Mouse (Mus musculus) ES-E14 (cell line): ENCODE results near the gene Ebf3. TPM values are rescaled to one million over a fixed set of nuclear protein-coding genes. Genes with fewer than 3 reads are reported as not detected.

Experiments
- DNase-seq: peaks from one replicate; pipeline ENCODE4 v3.0.0-alpha.2; 2013; ENCODE audit warnings: low read depth, low spot score
- H3K27ac ChIP-seq: 2 replicates; pipeline ENCODE4 v1.5.1; 2012; ENCODE audit warnings: low read depth, mild to moderate bottlenecking, low read length, moderate library complexity, mixed read lengths; ENCODE audit not compliant: poor library complexity, insufficient read depth, severe bottlenecking
- H3K36me3 ChIP-seq: 2 replicates; pipeline ENCODE4 v1.6.1; 2012; ENCODE audit warnings: mild to moderate bottlenecking, low read length, moderate library complexity, mixed read lengths; ENCODE audit not compliant: control insufficient read depth, poor library complexity, insufficient read depth, severe bottlenecking
- H3K4me1 ChIP-seq, 2 experiments: fragments of 150-350 bp in 1 of 2; sonication (generic) in 1 of 2; 2 replicates each; pipeline ENCODE4 v1.6.1; 2012; ENCODE audit warnings: low read length in 2 of 2, mild to moderate bottlenecking in 1 of 2, mixed read lengths in 1 of 2; ENCODE audit not compliant: control insufficient read depth in 2 of 2, insufficient read depth in 2 of 2, poor library complexity in 1 of 2
- H3K4me3 ChIP-seq, 2 experiments: fragments of 150-350 bp in 1 of 2; sonication (generic) in 1 of 2; 2 replicates each; pipeline ENCODE4 v1.5.1; 2012; ENCODE audit warnings: low read length in 2 of 2, low read depth in 1 of 2, mild to moderate bottlenecking in 1 of 2, mixed read lengths in 1 of 2; ENCODE audit not compliant: insufficient read depth in 1 of 2, poor library complexity in 1 of 2, severe bottlenecking in 1 of 2
- H3K9ac ChIP-seq: 2 replicates; pipeline ENCODE4 v1.6.1; 2012; ENCODE audit warnings: low read depth, mild to moderate bottlenecking, low read length, mixed read lengths; ENCODE audit not compliant: poor library complexity, insufficient read depth, severe bottlenecking
- H3K9me3 ChIP-seq: fragments of 150-350 bp; sonication (generic); 2 replicates; pipeline ENCODE4 v1.6.1; 2012; ENCODE audit warnings: low read depth, mild to moderate bottlenecking, low read length; ENCODE audit not compliant: control insufficient read depth, insufficient read depth
- CHD2 ChIP-seq: IDR thresholded peaks from 2 replicates; pipeline ENCODE4 v1.6.1; 2014; ENCODE audit warnings: mild to moderate bottlenecking, low read depth, low read length, inconsistent platforms
- HCFC1 ChIP-seq: IDR thresholded peaks from 2 replicates; pipeline ENCODE4 v1.6.1; 2012; ENCODE audit warnings: low read length, inconsistent platforms, borderline replicate concordance; ENCODE audit not compliant: insufficient read depth
- MAFK ChIP-seq: IDR thresholded peaks from 2 replicates; pipeline ENCODE4 v1.6.1; 2014; ENCODE audit warnings: mild to moderate bottlenecking, low read depth, low read length, inconsistent platforms; ENCODE audit not compliant: insufficient read depth
- ZC3H11A ChIP-seq: IDR thresholded peaks from 2 replicates; pipeline ENCODE4 v1.6.1; 2012; ENCODE audit warnings: low read depth, mild to moderate bottlenecking, inconsistent platforms, low read length, borderline replicate concordance
- ZNF384 ChIP-seq: IDR thresholded peaks from 2 replicates; pipeline ENCODE4 v1.6.1; 2012; ENCODE audit warnings: low read depth, low read length, inconsistent platforms
- in situ Hi-C, 2 experiments: fragments of 600-800 bp; cut with MboI; formaldehyde crosslinking; loops; one replicate each; pipeline ENCODE4 v1.15.1; 2025; ENCODE audit warnings: low sequenced_read_pairs in 2 of 2, inconsistent platforms in 1 of 2; ENCODE audit not compliant: unreplicated experiment in 2 of 2
- total RNA-seq: library from RNA; depleted of rRNA; stranded (reverse); fragments of 300-350 nt; gene quantifications from 2 replicates; pipeline ENCODE4 v1.2.3, GENCODE M21; 2012

The Ebf3 gene
- total RNA-seq, 1 experiment, result 0.22 TPM

GRCm38 (mm10) chr7:137312166-137312932, 1.9 kb downstream of the Ebf3 start:
- peaks cover 0 to 2% of the 10 kb centered on the region in 2 experiments; a peak in 1 of 4 replicates for H3K4me1 ChIP-seq
- DNase-seq, result no peak
- no peak overlapping the region for H3K27ac ChIP-seq
- no peak overlapping the region for H3K9ac ChIP-seq
- no peak for TF ChIP-seq CHD2
- TF ChIP-seq MAFK, result no peak
- TF ChIP-seq HCFC1, result no peak
- TF ChIP-seq ZC3H11A, result no peak
- no peak for TF ChIP-seq ZNF384
- H3K36me3 ChIP-seq, result no peaks in the 10 kb centered on the region
- no peaks in the 10 kb centered on the region for H3K9me3 ChIP-seq
- in situ Hi-C loops, result loop anchor here in 1 of 2 experiments (10.0 to 25.0 kb wide), 2 partner anchors 718 to 825 kb away; no protein-coding TSS in a partner anchor
- H3K4me3 ChIP-seq, result no peak overlapping the region

- H3K36me3 ChIP-seq, result no peaks in the 10 kb centered on the region
- TF ChIP-seq ZC3H11A, result no peak
- no peak for TF ChIP-seq CHD2
- TF ChIP-seq HCFC1, result no peak
- no peak for TF ChIP-seq MAFK
- no peak for TF ChIP-seq ZNF384
- no peak overlapping the region for H3K27ac ChIP-seq
- H3K4me1 ChIP-seq, result peaks cover 0 to 2% of the 10 kb centered on the region in 2 experiments; a peak in 1 of 4 replicates
- no peak overlapping the region for H3K9ac ChIP-seq
- H3K4me3 ChIP-seq, result no peak overlapping the region
- no peak for DNase-seq
- H3K9me3 ChIP-seq, result no peaks in the 10 kb centered on the region
- in situ Hi-C loops, result loop anchor here in 1 of 2 experiments (10.0 to 25.0 kb wide), 2 partner anchors 717 to 824 kb away; no protein-coding TSS in a partner anchor
These were observed 2.7 kb downstream of the Ebf3 start for GRCm38 (mm10) chr7:137311341-137312110.

- H3K9me3 ChIP-seq, result no peaks in the 10 kb centered on the region
- TF ChIP-seq ZC3H11A (no peak), CHD2 (no peak), MAFK (no peak), HCFC1 (no peak), ZNF384 (no peak)
- no peak for DNase-seq
- no peak overlapping the region for H3K9ac ChIP-seq
- no peaks in the 10 kb centered on the region for H3K36me3 ChIP-seq
- no peak overlapping the region for H3K4me3 ChIP-seq
- H3K27ac ChIP-seq, result no peak overlapping the region
- in situ Hi-C loops, result loop anchor here in 1 of 2 experiments (10.0 to 25.0 kb wide), 2 partner anchors 716 to 824 kb away; no protein-coding TSS in a partner anchor
- H3K4me1 ChIP-seq, result peaks cover 0 to 2% of the 10 kb centered on the region in 2 experiments; a peak in 1 of 4 replicates
These were observed 3.4 kb downstream of the Ebf3 start for GRCm38 (mm10) chr7:137310876-137311275.

GRCm38 (mm10) chr7:137310091-137310761, 4.0 kb downstream of the Ebf3 start:
- TF ChIP-seq HCFC1 (no peak), MAFK (no peak), ZNF384 (no peak), CHD2 (no peak), ZC3H11A (no peak)
- H3K4me1 ChIP-seq, result peaks cover 0 to 2% of the 10 kb centered on the region in 2 experiments; a peak in 1 of 4 replicates
- no peak for DNase-seq

More at GRCm38 (mm10) chr7:137310091-137310761, 4.0 kb downstream of the Ebf3 start:
- H3K27ac ChIP-seq, result no peak overlapping the region
- peak overlapping the region; percentile 24 to 55; a peak in 3 of 4 replicates for H3K4me3 ChIP-seq
- in situ Hi-C loops, result loop anchor here in 1 of 2 experiments (10.0 to 25.0 kb wide), 2 partner anchors 715 to 823 kb away; no protein-coding TSS in a partner anchor
- H3K9ac ChIP-seq, result no peak overlapping the region
- no peaks in the 10 kb centered on the region for H3K9me3 ChIP-seq
- H3K36me3 ChIP-seq, result no peaks in the 10 kb centered on the region
